Mouse (Mus musculus) ES-E14 (cell line): ENCODE measurements around the gene Gm13696.
"Not testable (repeated sequence)": the region's sequence is repeated elsewhere in the genome, so short reads cannot be mapped to it uniquely, and the experiment has no call there.

ENCODE experiments used
- CHD2 ChIP-seq: IDR thresholded peaks from 2 replicates; pipeline ENCODE4 v1.6.1; 2014; ENCODE audit warnings: mild to moderate bottlenecking, low read depth, low read length, inconsistent platforms
- ZNF384 ChIP-seq: IDR thresholded peaks from 2 replicates; pipeline ENCODE4 v1.6.1; 2012; ENCODE audit warnings: low read depth, low read length, inconsistent platforms

DNA sequence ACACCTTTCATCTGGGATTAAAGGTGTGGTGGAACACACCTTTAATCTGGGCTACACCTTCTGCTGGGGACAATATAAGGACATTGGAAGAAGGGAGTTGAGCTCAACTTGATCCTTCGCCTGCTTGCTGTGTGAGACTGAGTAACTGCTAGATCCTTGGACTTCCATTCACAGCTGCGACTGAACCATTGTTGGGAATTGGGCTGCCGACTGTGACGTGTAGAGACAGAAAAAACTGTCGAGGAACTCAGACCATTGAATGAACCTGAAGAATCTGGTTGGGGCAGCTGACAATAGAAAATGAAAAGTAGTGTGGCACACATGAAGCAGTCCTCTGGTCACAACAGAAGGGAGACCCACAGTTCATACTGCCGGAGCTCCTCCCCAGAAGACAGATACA is 17.5 kb upstream of the Gm13696 start, which contains the start of gene Gm13698:
- not testable (repeated sequence) for TF ChIP-seq CHD2, ZNF384
